Mouse (Mus musculus) mesoderm, embryonic 11.5 days (tissue): Measurements from ENCODE around the gene Sdha.

ENCODE experiments used
- DNase-seq: peaks from one replicate; pipeline ENCODE4 v3.0.0-alpha.2; 2012; ENCODE audit warnings: low read depth, low spot score

Sdha gene

GRCm38 (mm10) chr13:74349566-74350434, at the start of gene Sdha, which contains the start of gene Ccdc127:
Gene Sdha (minus strand): TSS chr13:74350280.
Gene Ccdc127 (plus strand): TSS chr13:74350309.
- DNase-seq, result peak; percentile 98

GRCm38 (mm10) chr13:74399298-74399839, 49.3 kb upstream of the Sdha start, which contains the start of gene Ftl1-ps1:
Gene Ftl1-ps1 (plus strand): TSS chr13:74399694.
- DNase-seq, result no peak

- no peak for DNase-seq
Measured at GRCm38 (mm10) chr13:74391156-74391555, 41.1 kb upstream of the Sdha start.

- DNase-seq, result peak; percentile 76
Measured at GRCm38 (mm10) chr13:74390371-74390990, 40.4 kb upstream of the Sdha start, which contains the start of gene Zfp72. Gene Zfp72 (minus strand): TSS chr13:74390836.

DNA sequence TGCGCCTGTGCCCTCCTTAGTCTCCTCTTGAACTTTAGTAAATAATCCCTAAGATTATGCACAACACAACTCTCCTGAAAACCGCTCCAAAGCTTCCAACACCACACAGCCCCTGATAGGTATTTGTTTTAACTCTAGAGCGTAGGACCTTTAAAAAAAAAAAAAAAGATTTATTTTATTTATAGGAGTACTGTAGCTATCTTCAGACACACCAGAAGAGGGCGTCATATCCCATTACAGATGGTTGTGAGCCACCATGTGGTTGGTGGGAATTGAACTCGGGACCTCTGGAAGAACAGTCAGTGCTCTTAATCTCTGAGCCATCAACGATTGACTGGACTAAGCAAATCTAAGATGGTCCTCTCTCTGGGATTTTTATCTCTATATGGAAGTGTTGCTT, 39.6 kb upstream of the Sdha start:
- DNase-seq, result no peak

DNA sequence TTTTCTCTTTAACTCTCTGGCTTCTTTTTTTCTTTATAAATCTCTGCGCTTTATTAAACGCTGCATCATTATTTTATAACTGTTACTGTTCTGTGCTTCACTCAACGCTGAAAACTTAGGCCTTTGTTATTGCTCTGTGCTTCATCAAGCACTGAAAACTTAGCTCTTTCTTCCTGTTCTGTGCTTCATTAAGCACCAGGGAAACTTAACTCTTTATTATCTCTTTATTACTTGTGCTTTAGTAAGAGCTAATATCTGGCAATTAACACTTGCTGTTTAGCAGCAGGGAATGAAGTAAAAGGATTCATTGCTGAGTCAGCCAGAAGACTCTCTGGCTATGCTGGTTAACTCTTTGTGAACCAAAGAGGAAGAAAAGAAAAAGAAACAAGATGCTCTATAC, 32.2 kb upstream of the Sdha start:
- DNase-seq, result no peak

DNA sequence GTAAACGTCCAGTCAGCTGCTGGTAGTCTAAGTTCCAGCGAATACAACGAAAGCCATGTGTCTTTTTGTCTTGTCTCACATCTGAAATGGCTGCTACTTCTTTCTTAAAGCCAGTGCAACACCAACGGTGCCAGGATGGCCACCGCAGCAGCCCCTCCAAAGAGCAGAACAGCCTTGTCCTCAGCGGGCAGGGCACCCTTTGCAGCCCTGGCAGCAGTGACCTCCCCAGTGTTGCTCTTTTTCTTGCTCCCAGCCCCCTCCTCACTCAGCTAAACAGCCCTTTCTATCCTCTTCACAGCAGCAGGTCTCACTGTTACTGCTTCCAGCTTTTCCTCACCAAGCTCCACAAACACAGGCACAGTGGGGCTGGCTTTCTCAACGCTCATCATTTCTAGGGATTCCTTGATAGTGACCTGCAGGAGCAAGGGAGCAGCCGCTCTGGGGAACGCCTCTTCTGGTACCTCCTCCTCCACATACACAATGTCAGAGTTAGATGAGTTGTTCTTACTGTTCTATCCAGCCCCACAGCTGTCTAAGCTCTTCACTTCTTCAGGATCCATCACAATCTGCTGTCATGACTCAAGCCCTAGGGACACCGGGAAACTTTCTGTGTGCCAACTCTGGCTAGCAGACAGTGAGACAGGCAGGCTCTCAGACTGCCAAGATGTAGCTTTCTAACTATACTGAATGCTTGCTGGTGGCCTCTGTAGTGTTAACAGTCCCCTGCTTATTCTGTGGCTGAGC, 31.6 kb upstream of the Sdha start:
- no peak for DNase-seq

GRCm38 (mm10) chr13:74363859-74364235, 13.8 kb upstream of the Sdha start, which contains the start of gene Lrrc14b:
Gene Lrrc14b (minus strand): TSS chr13:74364005.
- DNase-seq, result no peak

DNA sequence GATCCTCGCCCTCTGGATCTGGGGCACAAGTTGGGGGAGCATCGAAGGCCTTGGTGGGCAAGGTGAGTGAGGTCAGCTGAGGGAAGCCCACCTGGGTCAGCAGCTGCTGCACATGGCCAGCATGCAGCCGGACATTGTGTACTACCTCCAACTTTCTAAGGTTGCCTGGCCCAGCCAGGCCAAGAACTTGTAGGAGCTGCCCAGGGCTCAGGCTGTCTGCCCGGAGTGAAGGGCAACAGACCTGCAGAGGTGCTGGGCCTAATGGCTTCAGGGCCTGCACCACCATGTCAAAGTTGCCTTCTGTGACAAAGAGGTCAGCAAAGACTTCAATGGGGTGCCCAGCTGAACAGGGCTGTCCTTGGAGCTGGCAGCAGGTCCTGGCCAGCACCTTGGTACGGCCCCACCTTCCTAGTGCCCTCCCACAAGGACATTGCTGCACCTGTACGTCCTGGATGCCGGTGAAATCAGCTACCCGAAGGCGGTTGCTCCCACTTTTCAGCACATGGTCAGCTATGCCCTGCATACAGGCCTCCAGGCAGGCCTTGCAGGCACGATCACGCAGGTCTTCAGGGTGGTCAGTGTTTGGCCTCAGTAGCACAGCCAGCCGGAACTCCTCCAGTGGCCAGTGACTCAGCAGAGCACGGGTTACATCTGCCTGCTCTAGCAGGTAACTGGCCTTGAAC, 13.2 kb upstream of the Sdha start:
- no peak for DNase-seq

DNA sequence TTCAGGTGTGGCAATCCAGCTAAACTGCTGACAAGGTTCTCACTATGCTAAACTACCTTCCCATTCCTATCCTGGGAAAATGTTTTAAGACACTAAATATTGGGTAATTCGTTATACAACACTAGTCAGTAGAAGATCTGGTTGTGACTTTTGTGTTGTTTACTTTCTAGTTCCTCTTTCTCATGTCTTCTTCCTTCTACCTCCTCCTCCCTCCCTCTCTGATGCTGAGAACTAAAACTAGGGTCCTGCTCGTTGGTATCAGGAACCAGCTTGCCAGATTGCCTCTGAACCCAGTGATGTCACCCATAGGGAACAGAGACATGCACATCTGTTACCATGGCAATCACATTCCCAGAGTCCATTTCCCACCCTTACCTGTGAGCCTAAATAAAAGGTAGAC, 12.1 kb upstream of the Sdha start:
- DNase-seq, result no peak

GRCm38 (mm10) chr13:74356491-74356890, 6.4 kb upstream of the Sdha start:
- no peak for DNase-seq

GRCm38 (mm10) chr13:74350435-74350906, 391 bp upstream of the Sdha start:
- DNase-seq, result no peak

DNA sequence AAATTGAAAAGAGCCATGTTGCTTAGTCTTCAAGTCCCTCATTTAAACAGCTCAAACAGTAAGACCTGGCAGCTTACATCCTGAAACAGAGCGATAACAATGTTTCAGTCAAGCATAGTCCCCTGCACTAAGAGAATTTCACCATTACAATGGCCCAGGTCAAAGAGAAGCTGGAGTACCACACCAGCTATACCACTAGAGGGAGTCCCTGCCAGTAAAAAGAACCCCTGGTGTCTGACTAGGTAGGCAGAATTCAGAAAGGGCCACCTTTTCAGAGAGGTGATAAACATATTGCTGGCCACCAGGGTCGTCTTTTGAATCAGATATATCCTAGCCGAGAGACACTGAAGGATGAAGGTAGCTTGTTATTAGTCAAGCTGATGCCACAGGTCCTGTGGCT, 9.0 kb downstream of the Sdha start:
- peak; percentile 44 for DNase-seq

- DNase-seq, result no peak
Measured at GRCm38 (mm10) chr13:74329321-74329720, 20.8 kb downstream of the Sdha start.

- peak; percentile 93 for DNase-seq
Measured at GRCm38 (mm10) chr13:74317170-74317849, 32.8 kb downstream of the Sdha start, which contains the start of gene Pdcd6. Gene Pdcd6 (minus strand): TSS chr13:74317580.

GRCm38 (mm10) chr13:74316789-74317169, 33.3 kb downstream of the Sdha start:
- DNase-seq, result no peak

GRCm38 (mm10) chr13:74316386-74316785, 33.7 kb downstream of the Sdha start:
- DNase-seq, result no peak

GRCm38 (mm10) chr13:74314616-74315015, 35.5 kb downstream of the Sdha start:
- DNase-seq, result no peak

DNA sequence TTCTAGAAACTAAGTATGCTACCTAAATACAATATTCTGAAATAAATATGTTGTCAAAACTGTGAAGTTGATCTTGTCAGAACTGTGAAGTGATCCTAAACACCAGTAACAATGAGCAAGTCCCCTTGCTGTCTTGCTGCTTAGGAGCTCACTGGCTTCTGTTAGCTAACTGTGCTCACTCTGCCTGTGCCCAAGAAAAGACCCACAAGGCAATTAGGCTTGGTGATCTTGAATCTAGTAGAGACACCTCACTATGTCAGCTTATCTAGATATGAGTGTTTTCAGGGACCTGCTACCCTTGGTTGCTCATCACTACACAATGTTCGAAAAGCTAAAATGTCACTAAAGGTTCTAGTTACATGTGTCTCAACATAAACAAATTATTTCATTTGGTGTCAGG, 44.3 kb downstream of the Sdha start:
- no peak for DNase-seq

GRCm38 (mm10) chr13:74305380-74305779, 44.7 kb downstream of the Sdha start:
- no peak for DNase-seq
